Mouse (Mus musculus) heart, embryonic 11.5 days (tissue): ENCODE measurements around the gene Myo1e. TPM values are rescaled to one million over a fixed set of nuclear protein-coding genes. Genes with fewer than 3 reads are reported as not detected.

Experiments used
- ATAC-seq: fragments of 200-750 bp; cut with Nextera tagmentation; replicated peaks from 2 replicates; pipeline ENCODE4 v1.8.0; 2017; ENCODE audit warnings: moderate library complexity; ENCODE audit not compliant: insufficient number of reproducible peaks, low FRiP score, low TSS enrichment
- H3K27ac ChIP-seq: fragments of 300-500 bp; sonication (generic); 2 replicates; pipeline ENCODE4 v1.5.1; 2014; ENCODE audit warnings: mild to moderate bottlenecking, low read depth, low read length
- H3K27me3 ChIP-seq: fragments of 300-500 bp; sonication (generic); 2 replicates; pipeline ENCODE4 v1.6.1; 2014; ENCODE audit warnings: mild to moderate bottlenecking, low read length, mixed read lengths; ENCODE audit not compliant: control insufficient read depth, insufficient read depth
- H3K36me3 ChIP-seq: fragments of 300-500 bp; sonication (generic); 2 replicates; pipeline ENCODE4 v1.6.1; 2014; ENCODE audit warnings: mild to moderate bottlenecking, low read length, moderate library complexity, mixed read lengths; ENCODE audit not compliant: control insufficient read depth, insufficient read depth
- H3K4me1 ChIP-seq: fragments of 300-500 bp; sonication (generic); 2 replicates; pipeline ENCODE4 v1.6.1; 2014; ENCODE audit warnings: low read length; ENCODE audit not compliant: control insufficient read depth, insufficient read depth
- H3K4me2 ChIP-seq: fragments of 300-500 bp; sonication (generic); 2 replicates; pipeline ENCODE4 v1.6.1; 2014; ENCODE audit warnings: mild to moderate bottlenecking, moderate library complexity
- H3K4me3 ChIP-seq: fragments of 300-500 bp; sonication (generic); 2 replicates; pipeline ENCODE4 v1.5.1; 2014; ENCODE audit warnings: low read depth, low read length
- H3K9ac ChIP-seq: fragments of 300-500 bp; sonication (generic); 2 replicates; pipeline ENCODE4 v1.6.1; 2014; ENCODE audit warnings: mild to moderate bottlenecking, low read depth, low read length, moderate library complexity
- H3K9me3 ChIP-seq: fragments of 300-500 bp; sonication (generic); replicated peaks from 2 replicates; pipeline ENCODE4 v1.6.1; 2016; ENCODE audit warnings: low read length; ENCODE audit not compliant: control insufficient read depth
- WGBS: fragments of 180-500 bp; shearing (Covaris S2); extraction: QIAGEN DNeasy Blood & Tissue Kit; methylation state at CpG from one replicate; pipeline ENCODE4 v1.1.7; 2014; ENCODE audit not compliant: insufficient replicate concordance; 5-methylcytosine and 5-hydroxymethylcytosine counted together
- polyA plus RNA-seq: library from polyadenylated mRNA; unstranded; fragments of >200 nt; fragmentation: Nextera tagmentation; extraction: Ambion mirVana; gene quantifications from 2 replicates; pipeline ENCODE4 v1.2.1, GENCODE M21; 2014

Myo1e gene
- polyA plus RNA-seq, 1 experiment from 2014 or later = 11.2 TPM

GRCm38 (mm10) chr9:70211638-70212037 lies 4.5 kb downstream of the Myo1e start:
- no peak overlapping the region for H3K27ac ChIP-seq
- H3K9ac ChIP-seq = no peak overlapping the region
- 88% methylated on average over 14 of the region's 14 CpGs for WGBS
- H3K4me2 ChIP-seq = no peak overlapping the region
- H3K36me3 ChIP-seq = no peaks in the 10 kb centered on the region
- no peaks in the 10 kb centered on the region for H3K27me3 ChIP-seq
- no peak for ATAC-seq
- peaks cover 5% of the 10 kb centered on the region; the same call in 1 of the 2 replicates for H3K4me1 ChIP-seq
- H3K9me3 ChIP-seq = no peaks in the 10 kb centered on the region
- no peak overlapping the region for H3K4me3 ChIP-seq

- peaks cover 10% of the 10 kb centered on the region for H3K4me1 ChIP-seq
- H3K36me3 ChIP-seq = no peaks in the 10 kb centered on the region
- no peaks in the 10 kb centered on the region for H3K27me3 ChIP-seq
- 75% methylated on average over 6 of the region's 6 CpGs for WGBS
- no peak overlapping the region for H3K4me2 ChIP-seq
- H3K27ac ChIP-seq = no peak overlapping the region
- H3K9ac ChIP-seq = no peak overlapping the region
- H3K9me3 ChIP-seq = no peaks in the 10 kb centered on the region
- no peak overlapping the region for H3K4me3 ChIP-seq
- ATAC-seq = no peak
These were observed 9.4 kb downstream of the Myo1e start for GRCm38 (mm10) chr9:70216517-70216916.

- ATAC-seq = no peak
- no peak overlapping the region for H3K9ac ChIP-seq
- H3K4me3 ChIP-seq = no peak overlapping the region
- no peaks in the 10 kb centered on the region for H3K36me3 ChIP-seq
- peaks cover 15% of the 10 kb centered on the region for H3K4me1 ChIP-seq
- no peak overlapping the region for H3K27ac ChIP-seq
- WGBS = 77% methylated on average over 6 of the region's 6 CpGs
- no peak overlapping the region for H3K4me2 ChIP-seq
- H3K9me3 ChIP-seq = no peaks in the 10 kb centered on the region
- no peaks in the 10 kb centered on the region for H3K27me3 ChIP-seq
These were observed 12.3 kb downstream of the Myo1e start for GRCm38 (mm10) chr9:70219295-70219931.

- Histone ChIP-seq H3K9ac (no peak overlapping the region), H3K36me3 (no peaks in the 10 kb centered on the region), H3K9me3 (no peaks in the 10 kb centered on the region), H3K27me3 (no peaks in the 10 kb centered on the region), H3K4me3 (no peak overlapping the region), H3K4me1 (peaks cover 15% of the 10 kb centered on the region), H3K27ac (peak overlapping the region; percentile 60; the same call in 1 of the 2 replicates), H3K4me2 (peak overlapping the region; percentile 17)
- WGBS = 28% methylated on average over 7 of the region's 7 CpGs
- ATAC-seq = no peak
These were observed 13.5 kb downstream of the Myo1e start for GRCm38 (mm10) chr9:70220461-70221170.

GRCm38 (mm10) chr9:70223142-70223541 lies 16.0 kb downstream of the Myo1e start:
- no peaks in the 10 kb centered on the region for H3K27me3 ChIP-seq
- peaks cover 15% of the 10 kb centered on the region for H3K4me1 ChIP-seq
- H3K4me2 ChIP-seq = no peak overlapping the region
- H3K4me3 ChIP-seq = no peak overlapping the region
- H3K9me3 ChIP-seq = no peaks in the 10 kb centered on the region
- no peaks in the 10 kb centered on the region for H3K36me3 ChIP-seq
- whole genome bisulfite sequencing = 77% methylated on average over 4 of the region's 4 CpGs
- no peak overlapping the region for H3K27ac ChIP-seq
- ATAC-seq = no peak
- H3K9ac ChIP-seq = no peak overlapping the region

- no peak overlapping the region for H3K9ac ChIP-seq
- H3K27ac ChIP-seq = no peak overlapping the region
- no peaks in the 10 kb centered on the region for H3K36me3 ChIP-seq
- H3K9me3 ChIP-seq = no peaks in the 10 kb centered on the region
- no peak overlapping the region for H3K4me2 ChIP-seq
- no peak for ATAC-seq
- peaks cover 15% of the 10 kb centered on the region for H3K4me1 ChIP-seq
- no peaks in the 10 kb centered on the region for H3K27me3 ChIP-seq
- 79% methylated on average over 4 of the region's 4 CpGs for WGBS
- no peak overlapping the region for H3K4me3 ChIP-seq
These were observed 16.9 kb downstream of the Myo1e start for GRCm38 (mm10) chr9:70224046-70224445.

GRCm38 (mm10) chr9:70226359-70226758 lies 19.2 kb downstream of the Myo1e start:
- Histone ChIP-seq H3K36me3 (no peaks in the 10 kb centered on the region), H3K27me3 (no peaks in the 10 kb centered on the region), H3K4me2 (no peak overlapping the region), H3K27ac (no peak overlapping the region), H3K4me1 (peaks cover 7% of the 10 kb centered on the region; the same call in 1 of the 2 replicates), H3K9ac (no peak overlapping the region), H3K9me3 (no peaks in the 10 kb centered on the region), H3K4me3 (no peak overlapping the region)
- no peak for ATAC-seq
- 83% methylated on average over 4 of the region's 4 CpGs for WGBS

- Histone ChIP-seq H3K4me3 (no peak overlapping the region), H3K4me2 (no peak overlapping the region), H3K27ac (no peak overlapping the region), H3K9ac (no peak overlapping the region), H3K4me1 (no peaks in the 10 kb centered on the region), H3K9me3 (no peaks in the 10 kb centered on the region), H3K36me3 (no peaks in the 10 kb centered on the region), H3K27me3 (no peaks in the 10 kb centered on the region)
- no peak for ATAC-seq
- 53% methylated on average over 8 of the region's 8 CpGs for WGBS
These were observed 22.7 kb downstream of the Myo1e start for GRCm38 (mm10) chr9:70229823-70230222.
